Mouse (Mus musculus): ENCODE data around the gene A730061H03Rik.

Gene A730061H03Rik

GRCm38 (mm10) chr14:55581981-55582681, 21.9 kb upstream of the A730061H03Rik start:
- DNase-seq (ENCODE audit: low spot score in 2 of 2): no peak

DNA sequence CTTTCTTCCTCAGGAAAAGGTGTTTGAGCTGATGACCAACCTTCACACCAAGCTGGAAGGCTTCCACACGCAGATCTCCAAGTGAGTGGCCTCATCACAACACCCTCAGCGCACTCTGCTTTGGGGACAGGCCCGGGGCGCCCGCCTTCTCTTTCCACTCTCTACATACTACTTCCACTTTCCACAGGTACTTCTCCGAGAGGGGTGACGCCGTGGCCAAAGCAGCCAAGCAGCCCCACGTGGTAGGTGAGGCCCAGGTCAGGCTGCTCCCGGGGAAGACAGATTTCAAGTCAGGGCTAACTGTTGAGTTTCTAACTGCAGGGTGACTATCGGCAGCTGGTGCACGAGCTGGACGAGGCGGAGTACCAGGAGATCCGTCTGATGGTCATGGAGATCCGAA, 20.5 kb upstream of the A730061H03Rik start:
- DNase-seq (ENCODE audit: low spot score in 2 of 2): no peak

GRCm38 (mm10) chr14:55579511-55580496, 19.6 kb upstream of the A730061H03Rik start:
- DNase-seq (ENCODE audit: low spot score in 2 of 2): no peak

GRCm38 (mm10) chr14:55578668-55579269, 18.6 kb upstream of the A730061H03Rik start:
- DNase-seq (ENCODE audit: low spot score in 2 of 2): no peak

- peak in 1 of 2 experiments; percentile 65 for DNase-seq (ENCODE audit: low spot score in 2 of 2)
Observed at GRCm38 (mm10) chr14:55577871-55578667, 17.9 kb upstream of the A730061H03Rik start, which contains the start of gene Psme1. Psme1 (plus strand) TSS chr14:55578123.

DNA sequence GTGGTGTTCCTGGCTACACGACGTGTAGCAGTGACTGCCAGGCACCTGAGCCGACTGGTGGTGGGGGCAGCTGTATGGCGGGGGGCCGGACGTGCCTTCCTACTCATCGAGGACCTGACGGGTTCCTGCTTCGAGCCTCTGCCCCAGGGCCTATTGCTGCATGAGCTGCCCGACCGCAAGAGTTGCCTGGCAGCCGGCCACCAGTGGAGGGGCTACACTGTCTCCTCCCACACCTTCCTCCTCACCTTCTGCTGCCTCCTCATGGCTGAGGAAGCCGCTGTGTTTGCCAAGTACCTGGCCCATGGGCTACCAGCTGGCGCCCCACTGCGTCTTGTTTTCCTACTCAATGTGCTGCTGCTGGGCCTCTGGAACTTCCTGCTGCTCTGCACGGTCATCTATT, 16.2 kb upstream of the A730061H03Rik start:
- DNase-seq (ENCODE audit: low spot score in 2 of 2): peak in 1 of 2 experiments; percentile 43

- no peak for DNase-seq (ENCODE audit: low spot score in 2 of 2)
Observed at GRCm38 (mm10) chr14:55575711-55576110, 15.5 kb upstream of the A730061H03Rik start.

DNA sequence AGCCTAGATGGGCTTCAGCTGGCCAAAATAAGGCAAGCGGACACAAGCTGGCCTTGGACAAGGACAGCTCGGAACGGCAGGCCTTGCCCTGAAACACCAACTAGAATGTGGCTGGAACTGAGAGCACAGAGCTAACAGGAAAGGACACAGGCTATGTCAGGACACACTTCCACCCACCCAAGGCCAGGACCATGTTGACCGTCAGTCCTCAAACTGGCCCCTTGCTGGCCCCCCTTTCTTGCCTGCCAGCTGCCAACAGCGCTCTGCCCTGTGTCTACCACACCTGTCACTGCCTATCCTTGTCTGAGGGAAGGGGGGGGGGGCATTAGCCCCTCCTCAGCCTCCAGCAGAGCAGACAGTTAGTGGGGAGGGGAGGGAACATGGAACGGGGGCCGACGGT, 15.1 kb upstream of the A730061H03Rik start, which contains the start of gene Fitm1:
Gene Fitm1 (plus strand): TSS at position 316 of the 400 bp plus-strand sequence.
- DNase-seq (ENCODE audit: low spot score in 2 of 2): no peak

DNA sequence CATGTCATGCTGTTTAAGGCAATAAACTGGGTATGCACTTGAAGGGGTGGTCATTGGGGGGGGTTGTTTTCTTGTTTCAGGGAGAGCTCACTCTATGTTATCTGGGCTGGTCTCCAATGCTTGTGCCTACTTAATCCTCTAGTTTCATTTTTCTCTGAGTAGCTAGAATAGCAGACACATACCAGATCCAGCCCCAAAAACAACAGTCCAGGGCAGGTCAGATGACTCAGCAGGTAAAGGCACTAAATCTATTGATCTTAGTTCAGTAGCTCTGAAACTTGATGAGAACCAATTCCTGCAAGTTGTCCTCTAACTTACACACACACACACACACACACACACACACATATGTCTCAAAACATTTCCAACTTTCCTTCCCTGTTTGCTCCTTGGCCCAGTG, 11.6 kb upstream of the A730061H03Rik start:
- no peak for DNase-seq (ENCODE audit: low spot score in 2 of 2)

GRCm38 (mm10) chr14:55570588-55570987, 10.4 kb upstream of the A730061H03Rik start:
- no peak for DNase-seq (ENCODE audit: low spot score in 2 of 2)

GRCm38 (mm10) chr14:55567496-55567895, 7.3 kb upstream of the A730061H03Rik start:
- DNase-seq (ENCODE audit: low spot score in 2 of 2): no peak

GRCm38 (mm10) chr14:55565748-55566147, 5.5 kb upstream of the A730061H03Rik start:
- no peak for DNase-seq (ENCODE audit: low spot score in 2 of 2)

- DNase-seq (ENCODE audit: low spot score in 2 of 2): no peak
Observed at GRCm38 (mm10) chr14:55563249-55563648, 3.0 kb upstream of the A730061H03Rik start.

- no peak for DNase-seq (ENCODE audit: low spot score in 2 of 2)
Observed at GRCm38 (mm10) chr14:55561860-55562259, 1.7 kb upstream of the A730061H03Rik start.

DNA sequence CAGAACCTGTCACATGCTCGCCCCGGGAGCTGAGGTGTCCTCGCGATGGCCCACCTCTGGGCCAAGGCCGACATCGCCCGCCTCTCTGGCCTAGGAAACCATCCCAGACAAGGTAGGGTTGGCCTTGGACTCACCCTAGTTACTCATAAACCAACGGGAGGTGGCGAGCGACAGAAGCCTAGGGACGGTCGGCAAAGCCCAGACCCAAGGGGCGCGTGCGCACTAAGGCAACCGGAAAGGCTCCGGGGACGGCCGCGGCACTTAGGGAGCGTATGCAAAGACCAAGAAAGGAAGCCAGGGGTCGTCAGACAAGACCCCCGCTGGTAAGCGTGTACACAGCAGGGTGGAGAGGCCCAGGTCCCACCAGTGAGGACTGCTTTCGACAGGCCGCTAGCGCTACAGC, 406 bp downstream of the A730061H03Rik start, which contains the start of gene Dcaf11:
Gene Dcaf11 (plus strand): TSS at position 208 of the 403 bp plus-strand sequence.
- DNase-seq (ENCODE audit: low spot score in 2 of 2): peak; percentile 74 to 91

DNA sequence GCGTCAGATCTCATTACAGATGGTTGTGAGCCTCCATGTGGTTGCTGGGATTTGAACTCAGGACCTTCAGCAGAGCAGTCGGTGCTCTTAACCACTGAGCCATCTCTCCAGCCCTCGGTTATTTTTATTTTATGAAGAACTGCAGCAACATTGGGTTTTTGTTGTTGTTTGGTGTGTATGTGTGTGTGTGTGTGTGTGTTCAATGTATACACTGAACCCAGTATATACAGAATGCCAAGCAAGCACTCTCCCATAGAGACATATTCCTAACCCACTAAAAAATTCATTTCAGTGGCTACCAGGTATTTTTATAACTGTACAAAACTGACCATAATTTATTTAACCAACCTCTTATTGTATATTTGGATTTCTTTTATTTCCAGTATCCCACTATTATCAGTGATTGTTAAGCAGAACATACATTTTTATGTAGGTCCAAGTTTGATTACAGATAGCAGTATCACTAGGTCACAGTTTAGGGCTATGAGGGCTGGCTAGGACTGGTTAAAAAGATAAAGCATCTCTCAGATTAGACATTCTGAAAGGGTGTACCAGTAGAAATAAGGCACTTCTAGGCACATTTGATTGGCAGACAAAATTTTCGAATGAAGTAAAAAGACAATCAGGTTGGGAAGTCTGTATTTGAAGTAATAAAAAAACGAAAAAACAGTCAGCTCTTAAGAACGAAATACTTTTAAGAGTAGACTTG, 1.3 kb downstream of the A730061H03Rik start:
- DNase-seq (ENCODE audit: low spot score in 2 of 2): no peak

- DNase-seq (ENCODE audit: low spot score in 2 of 2): no peak
Observed at GRCm38 (mm10) chr14:55557587-55557986, 2.6 kb downstream of the A730061H03Rik start.

GRCm38 (mm10) chr14:55557003-55557402, 3.2 kb downstream of the A730061H03Rik start:
- DNase-seq (ENCODE audit: low spot score in 2 of 2): peak in 1 of 2 experiments; percentile 79

DNA sequence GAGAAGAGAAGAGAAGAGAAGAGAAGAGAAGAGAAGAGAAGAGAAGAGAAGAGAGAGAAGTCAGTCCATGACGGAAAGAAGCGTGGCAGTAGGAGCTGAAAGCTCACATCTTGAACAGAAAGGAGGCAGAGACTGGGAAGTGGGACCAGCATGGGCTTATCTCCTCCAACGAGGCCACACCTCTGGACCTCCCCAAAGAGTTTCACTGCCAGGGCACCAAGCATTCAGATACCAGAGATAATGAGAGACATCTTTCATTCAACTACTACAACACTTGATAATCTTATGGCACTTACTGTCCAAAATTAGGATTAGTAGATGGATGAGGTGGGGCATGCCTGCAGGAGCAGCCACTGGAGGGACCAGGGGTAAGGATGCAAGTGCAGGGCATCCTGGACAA, 4.4 kb downstream of the A730061H03Rik start:
- no peak for DNase-seq (ENCODE audit: low spot score in 2 of 2)

DNA sequence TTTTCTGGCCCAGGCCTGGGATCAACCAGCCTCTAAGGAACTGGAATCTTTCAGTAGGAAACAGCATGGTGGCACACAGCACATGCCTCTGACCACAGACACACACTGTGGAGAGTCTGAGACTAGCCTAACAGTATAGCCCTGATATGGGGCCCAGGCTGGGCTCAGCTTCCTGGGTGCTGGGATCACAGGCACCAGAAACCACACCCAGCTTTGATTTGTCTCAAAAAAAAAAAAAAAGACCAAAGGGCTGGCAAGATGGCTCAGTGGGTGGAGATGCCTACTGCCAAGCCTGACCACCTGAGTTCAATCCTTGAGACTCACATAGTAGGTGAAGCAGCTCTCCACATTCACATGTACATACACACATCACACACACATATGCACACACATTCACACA, 5.6 kb downstream of the A730061H03Rik start:
- no peak for DNase-seq (ENCODE audit: low spot score in 2 of 2)

Data from left cerebral cortex, adult 9 months (tissue).